Mouse (Mus musculus): ENCODE measurements around the gene Nub1. TPM values are rescaled to one million over a fixed set of nuclear protein-coding genes. Genes with fewer than 3 reads are reported as not detected.

The Nub1 gene
- total RNA-seq, 2 experiments from 2014 or later = 26.5 to 33.2 TPM

DNA sequence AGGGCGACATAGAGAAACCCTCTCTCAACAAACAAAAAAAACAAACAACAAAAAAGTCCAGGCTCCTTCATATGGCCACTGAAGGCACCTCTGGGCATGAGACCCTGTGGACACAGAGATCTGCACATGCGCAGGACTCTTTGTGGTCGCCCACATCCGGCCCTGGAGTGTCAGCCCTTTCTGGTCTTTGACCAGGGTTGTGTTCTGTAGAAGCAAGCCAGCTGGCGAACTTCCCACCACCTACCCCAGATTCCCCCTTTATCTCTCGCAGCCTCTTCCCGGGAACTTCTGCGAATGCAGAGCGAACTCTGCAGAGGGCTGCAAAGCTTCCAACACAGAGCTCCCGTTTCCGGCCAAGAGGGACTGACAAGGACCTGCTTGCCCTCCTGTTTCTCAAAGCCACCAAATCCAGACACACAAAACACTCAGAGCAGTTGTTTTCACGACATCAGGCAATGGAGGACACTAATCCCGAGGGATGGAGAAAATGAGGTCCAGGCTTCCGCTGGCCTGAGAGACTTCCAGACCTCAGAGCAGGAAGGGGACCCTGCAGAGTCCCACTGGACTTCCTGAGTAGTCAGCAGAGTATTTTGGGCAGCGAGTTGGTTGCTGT is 53.9 kb downstream of the Nub1 start:
- ATAC-seq (replicated peaks; ENCODE audit: poor library complexity) = peak; percentile 82

DNA sequence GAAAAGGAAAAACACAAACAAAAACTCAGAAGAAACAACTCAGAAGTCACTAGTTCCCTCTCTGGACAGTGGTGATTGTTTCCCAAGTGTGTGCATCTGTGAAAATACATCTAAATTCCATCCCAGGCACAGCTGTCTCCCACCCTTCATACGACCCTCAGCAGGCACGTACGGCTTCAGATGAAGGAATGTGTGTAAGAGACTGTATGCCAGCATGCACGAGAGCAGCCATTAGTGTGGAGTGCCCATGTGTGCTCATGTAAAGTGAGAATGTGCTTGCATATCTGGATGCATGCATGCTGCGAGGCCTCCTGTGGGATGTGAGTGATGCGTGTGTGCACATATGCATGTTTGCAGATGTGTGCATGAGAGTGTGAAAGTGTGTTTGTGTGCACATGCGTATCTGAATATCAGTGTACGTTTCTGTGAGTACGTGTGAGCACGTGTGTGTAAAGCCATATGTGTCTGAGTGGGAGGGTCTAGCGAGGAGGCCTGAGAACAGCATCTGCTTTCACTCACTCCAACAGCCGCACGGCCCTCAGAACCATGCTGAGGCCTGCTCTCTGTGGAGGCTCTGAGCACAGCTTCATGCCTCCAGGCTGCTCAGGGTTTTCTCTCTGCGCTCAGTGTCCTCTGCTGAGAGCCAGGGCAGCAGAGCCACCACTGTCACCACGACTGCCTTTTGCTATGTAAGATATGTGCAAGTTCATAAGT is 56.0 kb downstream of the Nub1 start:
- ATAC-seq (replicated peaks; ENCODE audit: poor library complexity) = no peak

DNA sequence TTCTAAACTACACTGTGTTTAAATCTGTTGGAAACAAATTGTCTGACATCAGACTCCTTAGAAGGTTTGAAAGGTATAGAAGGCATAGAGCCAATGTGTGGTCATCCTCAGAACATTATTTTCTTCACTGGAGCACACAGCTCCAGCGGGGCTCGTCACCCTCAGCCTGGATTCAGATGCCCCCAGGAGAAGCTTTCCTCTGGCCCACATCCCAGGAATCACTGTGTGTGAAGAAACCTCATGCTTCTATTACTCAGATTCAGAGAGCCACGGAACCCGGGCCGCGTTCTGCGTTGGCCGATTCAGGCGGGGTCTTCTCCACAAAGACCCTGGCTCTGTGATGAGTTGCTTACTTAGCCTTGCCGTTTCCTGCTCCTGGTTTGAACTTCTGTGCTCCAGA is 58.6 kb downstream of the Nub1 start:
- ATAC-seq (replicated peaks; ENCODE audit: poor library complexity) = no peak

DNA sequence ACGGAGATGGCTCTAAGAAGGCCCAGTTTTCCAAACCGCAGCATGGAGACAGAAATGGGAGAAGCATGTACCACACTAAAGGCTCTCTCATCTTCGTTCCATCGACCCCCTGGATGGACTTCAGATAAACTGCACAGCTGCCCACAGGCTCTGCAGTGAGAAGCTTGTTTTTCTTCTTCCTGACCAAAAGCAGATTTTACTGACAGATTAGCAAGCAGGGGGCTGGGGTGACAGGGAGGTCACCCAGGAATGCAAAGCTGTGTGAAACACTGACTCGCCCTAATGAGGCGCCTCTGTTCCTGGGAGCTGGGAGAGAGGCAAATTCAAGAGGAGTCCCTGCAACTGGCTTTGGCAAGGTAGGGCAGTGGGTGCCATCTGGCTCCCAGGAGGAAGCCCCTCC is 62.2 kb downstream of the Nub1 start:
- no peak for ATAC-seq (replicated peaks; ENCODE audit: poor library complexity)

DNA sequence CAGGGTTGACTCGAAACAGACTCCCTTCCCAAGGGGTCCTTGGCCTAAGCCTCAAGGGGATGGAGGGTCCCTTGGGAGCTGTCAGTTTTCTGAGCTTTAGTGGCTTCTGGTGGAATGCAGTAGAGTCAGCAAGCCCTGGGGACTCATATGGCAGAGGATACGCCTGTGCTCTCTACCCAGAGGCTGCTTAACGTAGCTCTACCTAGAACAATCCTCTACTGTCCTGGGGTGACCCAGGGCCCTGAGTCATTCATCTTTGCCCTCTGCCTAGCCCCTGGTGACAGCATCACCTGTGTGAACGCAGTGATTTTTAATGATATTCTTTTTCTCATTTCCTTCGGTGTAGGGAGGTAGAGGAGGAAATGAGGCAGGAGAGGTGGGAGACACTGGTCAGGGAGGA is 64.4 kb downstream of the Nub1 start:
- no peak for ATAC-seq (replicated peaks; ENCODE audit: poor library complexity)

DNA sequence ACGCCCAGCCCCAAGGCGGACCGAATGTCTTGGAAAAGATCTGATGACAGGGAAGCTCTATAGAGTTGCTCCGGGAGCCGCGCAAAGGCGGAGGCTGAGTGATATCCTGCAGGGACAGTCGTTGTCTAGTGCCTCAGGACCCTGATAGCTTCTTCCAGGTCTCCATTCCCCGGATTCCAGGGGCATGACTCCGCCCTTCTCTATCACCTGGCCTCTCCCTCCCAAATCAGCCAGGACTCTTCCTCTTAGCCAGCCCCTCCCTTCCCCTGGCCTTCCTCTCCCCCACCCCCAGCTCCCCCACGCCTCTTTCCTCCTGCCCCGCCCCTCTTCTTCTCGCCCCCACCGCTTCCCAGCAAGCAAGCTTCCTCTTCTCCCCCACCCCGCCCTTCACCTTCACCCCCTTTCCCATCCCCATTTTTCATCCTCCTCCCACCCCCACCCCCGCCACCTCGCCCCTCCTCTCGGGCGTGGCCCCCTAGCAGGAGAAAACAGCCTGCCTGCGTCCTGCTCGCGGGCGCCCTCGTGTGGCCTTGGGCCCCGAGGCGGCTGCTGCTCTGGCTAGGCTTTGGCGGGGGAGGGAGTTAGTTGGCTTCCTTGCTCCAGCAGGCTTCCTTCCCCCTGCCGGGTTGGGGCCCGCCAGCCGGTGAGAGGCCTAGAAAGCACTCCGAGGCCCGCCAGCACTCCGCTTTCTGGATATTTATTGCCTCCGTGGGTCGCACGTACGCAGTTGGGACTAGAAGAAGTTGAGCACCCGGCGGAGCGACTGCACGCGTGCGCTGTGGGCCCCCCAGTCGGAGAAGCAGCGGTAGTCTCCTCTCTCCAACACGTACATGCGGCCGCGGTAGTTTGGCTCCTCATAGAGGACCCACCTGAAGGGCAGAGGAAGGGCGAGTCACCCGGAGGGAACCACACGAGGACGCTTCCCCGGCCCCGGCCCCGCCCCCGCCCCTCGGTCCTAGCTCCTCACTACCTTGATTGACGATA is 65.3 kb downstream of the Nub1 start:
- peak; percentile 86 for ATAC-seq (replicated peaks; ENCODE audit: poor library complexity)

DNA sequence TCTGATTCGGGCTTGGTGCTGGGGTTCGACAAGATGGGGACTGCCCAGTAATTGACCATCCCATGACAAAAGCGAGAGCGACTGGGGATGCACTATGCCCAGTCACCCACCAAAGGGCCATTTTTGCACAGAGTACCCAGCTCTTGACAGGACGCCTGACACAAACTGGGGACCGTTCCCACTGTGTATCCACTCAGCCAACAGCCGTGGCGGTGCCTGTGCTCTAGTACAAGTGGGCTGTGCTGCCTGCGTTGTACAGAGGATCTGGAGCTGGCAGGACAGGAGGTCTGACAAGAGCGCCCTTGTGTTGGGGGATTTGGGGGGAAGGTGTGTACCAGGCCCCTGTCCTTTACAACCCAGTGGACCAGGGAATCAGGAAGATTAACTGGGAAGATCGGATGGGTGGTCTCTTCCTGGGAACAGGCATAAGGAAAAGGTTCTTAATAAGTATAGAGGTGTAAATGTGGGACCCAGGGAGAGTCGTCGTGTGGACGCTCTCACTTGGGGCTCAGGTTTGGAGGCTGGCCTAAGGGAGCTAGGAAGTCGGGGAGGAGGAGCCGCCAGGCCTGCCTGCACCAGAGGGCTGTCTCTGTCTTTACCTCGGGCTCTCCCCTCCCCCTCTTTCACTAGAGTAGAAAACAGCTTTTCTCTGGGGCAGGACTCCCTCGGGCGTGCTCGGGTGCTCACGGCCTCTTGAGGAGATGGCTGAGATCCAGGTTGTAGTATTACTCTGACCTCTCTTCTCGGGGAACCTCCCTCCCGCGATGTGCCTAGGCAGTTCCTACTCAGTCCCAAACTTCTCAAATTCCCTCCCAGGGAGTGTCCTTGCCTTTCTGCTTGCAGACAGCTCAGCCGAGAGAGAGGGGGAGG is 66.2 kb downstream of the Nub1 start:
- peak; percentile 48 for ATAC-seq (replicated peaks; ENCODE audit: poor library complexity)

DNA sequence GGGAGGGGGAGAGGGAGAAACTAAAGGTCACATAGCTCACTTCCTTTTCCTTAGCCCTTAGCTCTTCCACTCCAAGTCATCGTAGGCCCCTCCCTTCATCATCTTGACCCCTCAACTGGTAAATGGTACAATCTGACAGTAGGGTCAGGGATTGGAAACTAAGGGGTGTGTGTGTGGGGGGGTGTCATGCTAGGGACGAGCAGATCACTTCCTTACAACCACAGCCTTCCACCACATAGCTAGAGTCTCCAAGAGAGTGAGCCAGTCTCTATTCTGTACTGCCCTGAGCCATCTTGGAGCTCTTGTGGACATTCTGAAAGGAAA is 66.8 kb downstream of the Nub1 start:
- ATAC-seq (replicated peaks; ENCODE audit: poor library complexity) = peak; percentile 29

DNA sequence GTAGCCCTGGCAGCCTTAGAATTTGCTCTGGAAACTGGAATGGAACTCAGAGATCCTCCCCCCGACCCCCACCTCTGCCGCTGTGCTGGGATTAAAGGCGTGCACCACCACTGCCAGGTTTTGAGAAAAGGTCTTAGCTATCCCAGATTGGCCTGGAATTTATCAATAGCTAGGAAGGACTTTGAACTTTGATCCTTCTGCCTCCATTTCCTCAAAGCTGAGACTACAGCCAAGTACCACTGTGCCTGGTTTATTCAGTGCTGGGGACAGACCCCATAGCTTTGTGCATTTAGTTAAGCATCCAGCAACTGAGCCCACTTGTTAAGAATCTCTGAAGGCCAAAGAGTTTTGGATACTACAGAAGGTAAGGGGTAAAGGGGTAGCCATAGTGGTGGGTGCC is 71.6 kb downstream of the Nub1 start:
- no peak for ATAC-seq (replicated peaks; ENCODE audit: poor library complexity)

DNA sequence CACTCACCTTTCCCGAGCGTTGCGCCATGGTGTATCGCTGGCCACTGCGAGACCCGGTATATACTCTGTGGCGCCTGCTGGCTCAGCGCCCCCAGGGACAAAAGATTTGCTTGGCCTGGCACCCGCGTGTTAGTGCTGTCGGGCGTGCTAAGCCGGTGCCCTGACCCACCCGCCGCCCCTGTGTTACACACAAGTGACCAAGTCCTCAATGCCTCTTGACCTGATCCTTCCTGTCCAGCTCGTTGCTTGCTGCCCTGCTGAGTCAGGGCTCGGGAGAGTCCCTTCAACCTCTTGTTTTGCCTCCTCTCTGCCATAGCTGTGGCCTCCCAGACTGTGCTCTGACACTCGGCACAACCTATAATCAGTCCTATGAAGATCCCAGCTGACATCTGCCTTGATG is 72.5 kb downstream of the Nub1 start, which contains the start of gene Crygn:
Crygn (minus strand) TSS at position 193 of the 400 bp plus-strand sequence.
- ATAC-seq (replicated peaks; ENCODE audit: poor library complexity) = no peak

Other genes starting within 250 kb of the Nub1 start
- 35.7 and 44.6 TPM in 2 replicates for gene Fastk, start 240.2 kb upstream of the Nub1 start, total RNA-seq (2015)
- 17.4 and 25.7 TPM in 2 replicates for gene Fastk, start 240.2 kb upstream of the Nub1 start, total RNA-seq (2017)
- gene Tmub1, start 237.7 kb upstream of the Nub1 start, total RNA-seq (2015) = 7.3 and 7.7 TPM in 2 replicates
- gene Tmub1, start 237.7 kb upstream of the Nub1 start, total RNA-seq (2017) = 13.7 and 14.9 TPM in 2 replicates
- gene Agap3, start 233.4 kb upstream of the Nub1 start, total RNA-seq (2015) = 11.4 and 14.1 TPM in 2 replicates
- 19.8 and 25.0 TPM in 2 replicates for gene Agap3, start 233.4 kb upstream of the Nub1 start, total RNA-seq (2017)
- not detected in 2 replicates for gene Gbx1, start 158.3 kb upstream of the Nub1 start, total RNA-seq (2015)
- not detected in 2 replicates for gene Gbx1, start 158.3 kb upstream of the Nub1 start, total RNA-seq (2017)
- gene Asb10, start 144.6 kb upstream of the Nub1 start, total RNA-seq (2015) = not detected in 2 replicates
- not detected in 2 replicates for gene Asb10, start 144.6 kb upstream of the Nub1 start, total RNA-seq (2017)
- not detected in 2 replicates for gene 4931409K22Rik, start 128.7 kb upstream of the Nub1 start, total RNA-seq (2015)
- gene 4931409K22Rik, start 128.7 kb upstream of the Nub1 start, total RNA-seq (2017) = not detected in 2 replicates
- gene Abcf2, start 108.1 kb upstream of the Nub1 start, total RNA-seq (2015) = 45.4 and 46.0 TPM in 2 replicates
- gene Abcf2, start 108.1 kb upstream of the Nub1 start, total RNA-seq (2017) = 113 and 115 TPM in 2 replicates
- 4.7 and 5.9 TPM in 2 replicates for gene Chpf2, start 98.8 kb upstream of the Nub1 start, total RNA-seq (2015)
- gene Chpf2, start 98.8 kb upstream of the Nub1 start, total RNA-seq (2017) = 12.4 and 35.1 TPM in 2 replicates
- not detected in 2 replicates for gene Smarcd3, start 61.1 kb upstream of the Nub1 start, total RNA-seq (2015)
- 0.08 TPM in 1 of 2 replicates, not detected in the other for gene Smarcd3, start 61.1 kb upstream of the Nub1 start, total RNA-seq (2017)
- gene Wdr86, start 45.2 kb downstream of the Nub1 start, total RNA-seq (2015) = 0.07 and 0.64 TPM in 2 replicates
- 0.95 TPM in 1 of 2 replicates, not detected in the other for gene Wdr86, start 45.2 kb downstream of the Nub1 start, total RNA-seq (2017)
- gene Crygn, start 72.5 kb downstream of the Nub1 start, total RNA-seq (2015) = not detected in 2 replicates
- not detected in 2 replicates for gene Crygn, start 72.5 kb downstream of the Nub1 start, total RNA-seq (2017)
- 102 and 112 TPM in 2 replicates for gene Rheb, start 157.1 kb downstream of the Nub1 start, total RNA-seq (2015)
- 45.9 and 46.0 TPM in 2 replicates for gene Rheb, start 157.1 kb downstream of the Nub1 start, total RNA-seq (2017)